Mouse (Mus musculus) left cerebral cortex, adult 8-10 months (tissue): ENCODE results near the gene Bicdl2. TPM values are rescaled to one million over a fixed set of nuclear protein-coding genes. Genes with fewer than 3 reads are reported as not detected.

Experiments used
- DNase-seq, 2 experiments: peaks; one replicate each; pipeline ENCODE4 v3.0.0; 2022; ENCODE audit warnings: low spot score in 2 of 2
- total RNA-seq, 4 experiments: library from RNA; stranded (reverse); gene quantifications; 2 replicates each; pipeline ENCODE4 v1.2.4; 2022

Gene Bicdl2
- total RNA-seq, 4 experiments from 2014 or later: not detected

GRCm38 (mm10) chr17:23674271-23674952, 14.1 kb downstream of the Bicdl2 start:
- no peak for DNase-seq

- no peak for DNase-seq
Observed at GRCm38 (mm10) chr17:23675127-23675526, 14.8 kb downstream of the Bicdl2 start.

- peak in 1 of 2 experiments; percentile 14 for DNase-seq
Observed at GRCm38 (mm10) chr17:23675564-23676281, 15.4 kb downstream of the Bicdl2 start.

GRCm38 (mm10) chr17:23676473-23677031, 16.2 kb downstream of the Bicdl2 start:
- DNase-seq: no peak

GRCm38 (mm10) chr17:23677236-23677679, 17.0 kb downstream of the Bicdl2 start, which contains the start of gene Tnfrsf12a:
Gene Tnfrsf12a, minus strand, starts transcription at chr17:23677468.
- peak; percentile 42 to 62 for DNase-seq

GRCm38 (mm10) chr17:23679127-23679835, 19.0 kb downstream of the Bicdl2 start, which contains the start of gene Cldn6:
Gene Cldn6, plus strand, starts transcription at chr17:23679249.
- no peak for DNase-seq

- DNase-seq: no peak
Observed at GRCm38 (mm10) chr17:23680336-23680735, 20.0 kb downstream of the Bicdl2 start.

GRCm38 (mm10) chr17:23681086-23681485, 20.8 kb downstream of the Bicdl2 start:
- DNase-seq: no peak

GRCm38 (mm10) chr17:23682092-23682491, 21.8 kb downstream of the Bicdl2 start:
- DNase-seq: no peak

GRCm38 (mm10) chr17:23682530-23682929, 22.2 kb downstream of the Bicdl2 start:
- no peak for DNase-seq

GRCm38 (mm10) chr17:23683226-23683625, 22.9 kb downstream of the Bicdl2 start:
- no peak for DNase-seq

GRCm38 (mm10) chr17:23683856-23684672, 23.8 kb downstream of the Bicdl2 start, which contains the start of gene Cldn9:
Gene Cldn9, minus strand, starts transcription at chr17:23684026.
- no peak for DNase-seq

- no peak for DNase-seq
Observed at GRCm38 (mm10) chr17:23694491-23694890, 34.2 kb downstream of the Bicdl2 start.

GRCm38 (mm10) chr17:23695801-23696200, 35.5 kb downstream of the Bicdl2 start:
- no peak for DNase-seq

GRCm38 (mm10) chr17:23699131-23700077, 39.1 kb downstream of the Bicdl2 start:
- no peak for DNase-seq

- peak; percentile 75 to 91 for DNase-seq
Observed at GRCm38 (mm10) chr17:23700079-23700478, 39.8 kb downstream of the Bicdl2 start.

- no peak for DNase-seq
Observed at GRCm38 (mm10) chr17:23703301-23703700, 43.0 kb downstream of the Bicdl2 start.

- no peak for DNase-seq
Observed at GRCm38 (mm10) chr17:23704741-23705140, 44.4 kb downstream of the Bicdl2 start.

- no peak for DNase-seq
Observed at GRCm38 (mm10) chr17:23705525-23706104, 45.3 kb downstream of the Bicdl2 start.
